Mouse (Mus musculus): ENCODE measurements around the gene Sord. TPM values are rescaled to one million over a fixed set of nuclear protein-coding genes. Genes with fewer than 3 reads are reported as not detected.
A peak's percentile ranks its signal among the peaks of the same experiment; 100 is the strongest.

Gene Sord
- total and polyA plus RNA-seq, 3 experiments = 39.6 to 61.7 TPM; not detected in 1

GRCm38 (mm10) chr2:122241935-122242334 is 7.4 kb downstream of the Sord start:
- Histone ChIP-seq H3K4me1 (ENCODE audit: control insufficient read depth in 1 of 2, insufficient read depth in 2 of 2, low read length in 2 of 2) (peaks cover 5 to 17% of the 10 kb centered on the region in 2 experiments), H3K27ac (ENCODE audit: control insufficient read depth, low read depth, low read length) (no peak overlapping the region)
- DNase-seq (ENCODE audit: low read depth, low spot score) = peak; percentile 32

GRCm38 (mm10) chr2:122243671-122244131 is 9.2 kb downstream of the Sord start:
- Histone ChIP-seq H3K27ac (ENCODE audit: control insufficient read depth, low read depth, low read length) (no peak overlapping the region), H3K4me1 (ENCODE audit: control insufficient read depth in 1 of 2, insufficient read depth in 2 of 2, low read length in 2 of 2) (peaks cover 5 to 14% of the 10 kb centered on the region in 2 experiments), H3K9me3 (replicated peaks; ENCODE audit: insufficient read depth, low read length) (no peaks in the 10 kb centered on the region), H3K27me3 (ENCODE audit: control insufficient read depth in 1 of 2, insufficient read depth in 2 of 2, low read length in 2 of 2) (no peaks in the 10 kb centered on the region), H3K9ac (ENCODE audit: control insufficient read depth, low read depth, low read length, poor library complexity, severe bottlenecking) (no peak overlapping the region), H3K4me3 (ENCODE audit: control insufficient read depth in 1 of 2, insufficient read depth in 1 of 2, low read depth in 2 of 2, low read length in 2 of 2) (no peak overlapping the region), H3K36me3 (ENCODE audit: control insufficient read depth in 1 of 2, insufficient read depth in 2 of 2, low read length in 2 of 2) (peaks cover 2 to 18% of the 10 kb centered on the region in 2 experiments; a peak in 3 of 4 replicates), H3K79me2 (ENCODE audit: control insufficient read depth, insufficient read depth, low read length, poor library complexity) (no peaks in the 10 kb centered on the region)
- peak; percentile 88 for DNase-seq (ENCODE audit: low read depth, low spot score)
- TF ChIP-seq SIN3A (IDR thresholded peaks at IDR 0.05; ENCODE audit: low read length) (no peak; the same call in 1 of the 2 replicates), CHD1 (IDR thresholded peaks at IDR 0.05; ENCODE audit: low read depth, low read length) (no peak), MXI1 (IDR thresholded peaks at IDR 0.05; ENCODE audit: low read depth, low read length) (peak; percentile 30; the same call in 1 of the 2 replicates), ZKSCAN1 (IDR thresholded peaks at IDR 0.05; ENCODE audit: low read depth, low read length) (no peak), TAL1 (IDR thresholded peaks at IDR 0.05; ENCODE audit: low read length) (peak; percentile 32; the same call in 1 of the 2 replicates), USF1 (IDR thresholded peaks at IDR 0.05; ENCODE audit: low read depth, low read length) (no peak), ETS1 (IDR thresholded peaks at IDR 0.05; ENCODE audit: low read depth, low read length) (no peak), NELFE (IDR thresholded peaks at IDR 0.05; ENCODE audit: low read depth, low read length) (no peak), ZC3H11A (IDR thresholded peaks at IDR 0.05; ENCODE audit: low read depth, low read length) (peak; percentile 70), TCF12 (IDR thresholded peaks at IDR 0.05; ENCODE audit: low read depth, low read length) (no peak; the same call in 1 of the 2 replicates), GABPA (IDR thresholded peaks at IDR 0.05; ENCODE audit: low read depth, low read length) (no peak), SMC3 (IDR thresholded peaks at IDR 0.05; ENCODE audit: low read depth, low read length) (peak; percentile 95), GATA1 (IDR thresholded peaks at IDR 0.05; ENCODE audit: low read depth, low read length) (peak; percentile 36; the same call in 1 of the 2 replicates), POLR2AphosphoS5 (IDR thresholded peaks at IDR 0.05; ENCODE audit: borderline replicate concordance, low read depth, low read length) (no peak), RAD21 (IDR thresholded peaks at IDR 0.05; ENCODE audit: low read depth, low read length) (peak; percentile 69), E2F4 (IDR thresholded peaks at IDR 0.05; ENCODE audit: borderline replicate concordance, low read depth, low read length) (no peak), CTCF (IDR thresholded peaks at IDR 0.05 in 2 of 3, conservative IDR thresholded peaks at IDR 0.05 in 1 of 3; ENCODE audit: control insufficient read depth in 1 of 3, insufficient read depth in 1 of 3, low read depth in 2 of 3, low read length in 3 of 3, poor library complexity in 1 of 3, severe bottlenecking in 1 of 3) (peak; percentile 74 to 92 (median 83))

More at GRCm38 (mm10) chr2:122241935-122242334, 7.4 kb downstream of the Sord start:
- Histone ChIP-seq H3K9me3 (replicated peaks; ENCODE audit: insufficient read depth, low read length) (no peaks in the 10 kb centered on the region), H3K9ac (ENCODE audit: control insufficient read depth, low read depth, low read length, poor library complexity, severe bottlenecking) (no peak overlapping the region), H3K36me3 (ENCODE audit: control insufficient read depth in 1 of 2, insufficient read depth in 2 of 2, low read length in 2 of 2) (peaks cover 2 to 15% of the 10 kb centered on the region in 2 experiments; a peak in 3 of 4 replicates), H3K79me2 (ENCODE audit: control insufficient read depth, insufficient read depth, low read length, poor library complexity) (peaks cover 4% of the 10 kb centered on the region; the same call in 1 of the 2 replicates), H3K4me3 (ENCODE audit: control insufficient read depth in 1 of 2, insufficient read depth in 1 of 2, low read depth in 2 of 2, low read length in 2 of 2) (no peak overlapping the region), H3K27me3 (ENCODE audit: control insufficient read depth in 1 of 2, insufficient read depth in 2 of 2, low read length in 2 of 2) (no peaks in the 10 kb centered on the region)
- no peak for TF ChIP-seq KAT2A (conservative IDR thresholded peaks at IDR 0.05; ENCODE audit: low read depth, low read length)
- no peak for TF ChIP-seq EP300 (IDR thresholded peaks at IDR 0.05; ENCODE audit: low read depth in 1 of 2, low read length in 2 of 2)
- TF ChIP-seq GABPA (IDR thresholded peaks at IDR 0.05; ENCODE audit: low read depth, low read length) = no peak
- TF ChIP-seq JUND (IDR thresholded peaks at IDR 0.05; ENCODE audit: low read depth, low read length) = no peak
- TF ChIP-seq ETS1 (IDR thresholded peaks at IDR 0.05; ENCODE audit: low read depth, low read length) = no peak
- TF ChIP-seq POLR2AphosphoS2 (IDR thresholded peaks at IDR 0.05; ENCODE audit: low read length) = no peak
- TF ChIP-seq SIN3A (IDR thresholded peaks at IDR 0.05; ENCODE audit: low read length) = no peak
- no peak for TF ChIP-seq BHLHE40 (IDR thresholded peaks at IDR 0.05; ENCODE audit: borderline replicate concordance, low read depth, low read length)
- no peak for TF ChIP-seq MAX (IDR thresholded peaks at IDR 0.05; ENCODE audit: low read length)
- TF ChIP-seq ZKSCAN1 (IDR thresholded peaks at IDR 0.05; ENCODE audit: low read depth, low read length) = no peak
- no peak for TF ChIP-seq MEF2A (IDR thresholded peaks at IDR 0.05; ENCODE audit: extremely low read depth, insufficient replicate concordance, low read depth, low read length, poor library complexity, severe bottlenecking)
- TF ChIP-seq USF2 (IDR thresholded peaks at IDR 0.05; ENCODE audit: borderline replicate concordance in 1 of 2, insufficient read depth in 1 of 2, low read depth in 1 of 2, low read length in 2 of 2) = no peak
- TF ChIP-seq HCFC1 (IDR thresholded peaks at IDR 0.05; ENCODE audit: low read depth, low read length) = no peak
- no peak for TF ChIP-seq TAL1 (IDR thresholded peaks at IDR 0.05; ENCODE audit: low read length)
- no peak for TF ChIP-seq NRF1 (IDR thresholded peaks at IDR 0.05; ENCODE audit: insufficient read depth, low read depth, low read length, poor library complexity, severe bottlenecking)
- no peak for TF ChIP-seq MAFK (IDR thresholded peaks at IDR 0.05; ENCODE audit: borderline replicate concordance, low read depth, low read length)
- no peak for TF ChIP-seq POLR2AphosphoS5 (IDR thresholded peaks at IDR 0.05; ENCODE audit: borderline replicate concordance, low read depth, low read length)
- TF ChIP-seq ZC3H11A (IDR thresholded peaks at IDR 0.05; ENCODE audit: low read depth, low read length) = no peak
- no peak for TF ChIP-seq RCOR1 (IDR thresholded peaks at IDR 0.05; ENCODE audit: low read depth, low read length)
